Mouse (Mus musculus) olfactory bulb, adult 2 months (tissue): ENCODE data around the gene Grip1.

ENCODE experiments used
- CTCF ChIP-seq: fragments of 200-500 bp; IDR thresholded peaks from 2 replicates; pipeline ENCODE4 v1.5.1; 2012; ENCODE audit warnings: low read depth, mild to moderate bottlenecking, low read length, moderate library complexity; ENCODE audit not compliant: insufficient read depth
- POLR2A ChIP-seq: fragments of 200-500 bp; IDR thresholded peaks from 2 replicates; pipeline ENCODE4 v1.6.1; 2012; ENCODE audit warnings: mild to moderate bottlenecking, low read depth, low read length, moderate library complexity; ENCODE audit not compliant: insufficient read depth

DNA sequence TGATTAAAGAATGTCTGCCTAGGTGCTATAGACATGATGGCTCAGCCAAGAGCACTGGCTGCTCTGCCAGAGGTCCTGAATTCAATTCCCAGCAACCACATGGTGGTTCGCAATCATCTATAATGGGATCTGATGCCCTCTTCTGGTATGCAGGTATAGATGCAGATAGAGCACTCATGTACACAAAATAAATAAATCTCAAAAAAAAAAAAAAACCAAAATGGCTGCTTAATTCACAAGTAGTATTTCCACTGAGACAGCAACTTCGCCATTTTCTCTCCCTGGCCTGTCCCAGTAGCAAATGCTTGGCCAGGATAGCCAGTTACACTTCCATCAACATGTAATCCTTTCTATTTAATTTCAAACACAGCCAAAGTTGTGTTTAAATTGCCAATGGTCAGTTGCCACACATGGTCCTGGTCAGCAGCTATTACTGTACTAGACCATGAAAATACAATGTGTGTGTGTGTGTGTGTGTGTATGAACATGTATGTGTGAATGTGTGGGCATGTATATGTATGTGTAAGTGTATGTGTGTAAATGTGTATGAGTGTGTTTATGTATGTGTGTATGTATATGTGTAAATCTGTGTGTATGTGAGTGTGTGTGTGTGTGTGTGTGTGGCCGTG lies 658.2 kb downstream of the Grip1 start:
- TF ChIP-seq CTCF (no peak), POLR2A (no peak)
